Mouse (Mus musculus): ENCODE results near the gene Lin54.

Lin54 gene

DNA sequence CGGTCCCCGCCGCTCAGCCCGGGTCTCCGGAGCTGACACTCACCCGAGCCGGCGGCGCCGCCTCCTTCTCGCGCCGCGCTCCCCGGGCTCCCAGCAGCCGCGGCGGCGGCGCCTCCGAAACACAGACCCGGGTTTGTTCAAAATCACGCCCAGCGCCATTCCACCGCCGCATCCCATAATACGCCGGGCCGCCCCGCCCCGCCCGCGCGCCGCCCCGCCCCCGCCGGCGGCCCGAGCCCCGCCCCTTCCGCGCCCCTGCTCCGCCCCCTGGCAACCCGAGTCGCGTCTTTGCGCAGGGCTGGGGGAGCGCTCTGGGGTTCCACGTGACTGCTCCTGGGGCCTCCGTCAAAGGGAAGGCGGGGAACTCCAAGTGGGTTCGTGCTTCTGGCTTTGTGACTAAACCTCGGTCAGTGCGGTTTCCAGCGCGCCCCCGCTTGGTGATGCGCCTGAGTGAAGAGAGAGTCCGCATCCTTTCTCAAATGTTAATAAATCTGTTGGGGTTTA is at the start of gene Lin54:
Lin54 (minus strand) TSS at position 182 of the 504 bp plus-strand sequence.
- DNase-seq (ENCODE audit: low spot score), result peak; percentile 93

DNA sequence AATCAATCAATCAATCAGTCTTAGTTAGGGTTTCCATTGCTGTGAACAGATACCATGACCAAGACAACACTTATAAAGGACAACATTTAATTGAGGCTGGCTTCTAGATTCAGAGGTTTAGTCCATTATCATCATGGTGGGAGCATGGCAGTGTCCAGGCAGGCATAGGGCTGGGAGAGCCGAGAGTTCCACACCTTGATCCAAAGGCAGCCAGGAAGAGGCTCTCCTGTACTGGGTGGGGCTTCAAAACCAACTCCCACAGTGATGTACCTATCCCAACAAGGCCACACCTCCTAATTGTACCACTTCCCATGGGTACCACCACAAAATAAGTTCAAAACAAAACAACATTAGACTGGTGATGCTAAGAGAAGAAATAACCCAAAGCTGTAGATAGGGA is 49.7 kb upstream of the Lin54 start:
- DNase-seq (ENCODE audit: low spot score), result no peak

DNA sequence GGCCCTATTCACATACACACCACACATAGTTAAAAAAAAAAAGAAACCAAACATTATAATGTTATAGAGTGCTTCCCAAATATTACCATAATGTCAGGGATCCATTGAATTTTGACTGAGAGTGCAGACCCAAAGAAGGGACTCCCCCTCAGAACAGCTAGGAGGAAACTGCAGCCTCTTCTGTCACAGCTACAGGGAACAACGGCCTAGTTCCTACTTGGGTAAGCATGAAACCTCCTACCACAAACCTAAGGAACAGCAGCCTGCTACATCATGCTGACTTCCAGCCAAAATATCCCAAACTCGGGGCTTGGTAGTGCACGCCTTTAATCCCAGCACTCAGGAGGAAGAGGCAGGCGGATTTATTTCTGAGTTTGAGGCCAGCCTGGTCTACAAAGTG is 48.9 kb upstream of the Lin54 start:
- DNase-seq (ENCODE audit: low spot score), result no peak

DNA sequence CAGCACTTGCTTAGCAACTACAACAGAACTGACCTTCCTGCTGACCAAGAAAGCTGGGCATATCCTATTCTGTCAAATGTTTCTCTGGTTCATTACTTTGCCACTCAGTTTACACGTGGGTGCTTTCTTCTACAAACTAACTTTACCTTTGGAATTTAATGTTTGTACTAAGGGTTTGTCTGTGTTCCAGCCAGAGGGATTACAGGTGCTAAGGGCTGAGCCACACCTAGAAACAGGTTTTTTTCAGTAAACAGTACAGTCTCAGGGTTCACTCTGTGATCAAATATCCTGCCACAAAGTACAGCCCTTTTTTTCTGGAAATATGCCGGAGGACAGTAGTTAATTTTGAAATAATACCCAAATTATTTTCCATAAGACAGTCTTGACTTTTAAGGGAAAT is 47.8 kb upstream of the Lin54 start:
- no peak for DNase-seq (ENCODE audit: low spot score)

DNA sequence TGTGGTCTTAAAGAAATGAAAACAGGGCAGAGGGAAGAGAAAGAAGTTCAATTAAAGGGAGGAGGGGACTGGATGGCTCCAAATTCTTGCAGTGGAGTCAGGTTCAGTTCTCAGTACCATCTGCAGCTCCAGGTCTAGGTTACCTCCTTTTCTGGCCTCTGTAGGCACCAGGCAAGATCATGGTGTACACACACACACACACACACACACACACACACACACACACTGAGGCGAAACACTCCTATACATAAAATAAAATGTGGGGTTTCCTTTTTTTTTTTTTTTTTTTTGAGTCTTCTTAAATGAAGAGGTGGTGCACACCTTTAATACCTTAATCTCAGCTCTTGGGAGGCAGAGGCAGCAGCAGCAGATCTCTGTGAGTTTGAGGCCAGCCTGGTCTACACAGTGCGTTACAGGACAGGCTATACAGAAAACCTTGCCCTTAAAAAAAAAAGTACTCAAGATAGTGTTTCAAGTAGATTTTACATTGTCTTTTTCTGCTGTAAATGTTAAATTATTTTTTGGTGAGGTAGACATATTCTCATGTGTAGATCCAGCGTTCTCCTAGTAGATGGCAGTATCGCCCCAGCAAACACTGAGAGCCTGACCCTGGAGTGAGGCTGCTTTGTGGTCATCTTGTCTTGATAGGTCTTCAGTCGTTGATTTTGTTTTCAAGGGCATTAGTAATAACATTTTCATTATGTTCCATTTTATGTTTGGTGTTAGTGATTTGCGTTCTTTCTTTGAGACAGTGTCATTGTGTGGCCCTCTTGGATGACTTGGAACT is 46.0 kb upstream of the Lin54 start:
- no peak for DNase-seq (ENCODE audit: low spot score)

DNA sequence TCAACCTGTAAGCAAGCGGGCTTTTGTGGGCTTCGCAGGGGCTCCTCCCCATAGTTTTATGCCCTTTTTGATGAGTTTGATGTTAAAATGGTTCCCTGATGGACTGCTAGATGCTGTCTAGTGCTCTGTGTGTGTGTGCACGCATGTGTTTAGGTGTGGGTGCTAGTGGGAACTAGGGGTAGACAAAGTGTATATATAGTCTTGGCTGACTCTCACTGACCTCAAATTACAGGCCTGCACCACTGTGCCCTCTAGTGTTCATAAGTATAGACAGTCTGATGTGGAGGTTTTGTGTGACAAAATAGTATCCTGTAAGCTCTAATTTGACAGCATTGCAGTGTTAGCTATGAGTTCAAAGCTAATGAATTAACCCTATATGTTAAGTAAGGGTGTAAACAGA is 36.2 kb upstream of the Lin54 start:
- peak; percentile 57 for DNase-seq (ENCODE audit: low spot score)

DNA sequence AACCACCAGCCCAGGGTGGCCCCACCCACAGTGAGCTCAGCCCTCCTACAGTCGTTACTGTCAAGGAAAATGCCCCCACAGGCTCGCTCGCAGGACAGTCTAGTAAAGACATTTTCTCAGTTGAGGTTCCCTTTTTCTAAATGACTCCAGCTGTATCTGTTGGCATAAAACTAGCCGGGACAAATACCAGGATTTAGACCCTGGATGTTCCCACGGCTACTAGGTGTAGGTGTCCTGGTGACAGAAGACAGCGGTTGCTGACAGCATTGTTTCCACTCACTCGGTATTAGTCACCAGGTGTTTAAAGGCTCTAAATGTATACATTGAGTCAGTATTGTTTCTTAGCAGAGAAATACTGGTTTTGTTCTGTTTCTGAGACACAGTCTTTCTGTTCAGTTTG is 35.4 kb upstream of the Lin54 start:
- no peak for DNase-seq (ENCODE audit: low spot score)

DNA sequence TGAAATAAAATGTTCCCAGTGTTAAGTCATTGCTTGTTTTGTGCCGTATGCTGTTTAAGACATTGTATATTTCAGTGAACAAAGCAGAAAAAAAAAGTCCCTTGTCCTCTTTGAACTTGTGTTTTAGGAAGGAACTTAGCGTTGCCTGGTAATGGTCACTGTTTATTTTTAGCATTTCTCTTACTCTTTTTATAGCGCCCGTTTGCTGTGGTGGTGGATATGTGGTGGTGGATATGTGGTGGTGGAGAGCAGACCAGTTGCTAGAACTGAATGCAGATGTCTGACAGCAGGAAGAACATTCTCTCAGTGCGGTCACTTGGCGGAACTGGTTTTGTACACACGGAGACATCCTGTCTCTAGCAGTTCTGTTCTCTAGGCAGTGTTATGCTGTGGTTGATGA is 25.7 kb upstream of the Lin54 start:
- peak; percentile 76 for DNase-seq (ENCODE audit: low spot score)

DNA sequence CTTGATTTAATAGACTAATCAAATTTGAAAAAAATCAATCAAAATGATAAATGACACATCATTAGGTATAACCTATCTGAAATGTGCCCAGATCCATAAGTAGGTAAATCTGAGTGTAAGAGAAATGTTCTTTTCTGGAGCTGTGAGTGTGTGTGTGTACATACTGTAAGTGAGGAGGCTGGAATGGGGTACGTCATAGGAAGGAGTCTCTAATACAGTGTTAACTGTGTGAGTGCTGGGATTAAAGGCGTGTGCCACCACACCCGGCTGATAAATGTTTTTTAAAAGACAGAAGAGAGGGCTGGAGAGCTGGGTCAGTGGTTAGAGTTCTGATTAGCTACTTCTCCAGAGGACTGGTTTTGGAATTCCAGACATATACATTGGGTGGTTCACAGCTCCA is 25.2 kb upstream of the Lin54 start:
- DNase-seq (ENCODE audit: low spot score), result no peak

DNA sequence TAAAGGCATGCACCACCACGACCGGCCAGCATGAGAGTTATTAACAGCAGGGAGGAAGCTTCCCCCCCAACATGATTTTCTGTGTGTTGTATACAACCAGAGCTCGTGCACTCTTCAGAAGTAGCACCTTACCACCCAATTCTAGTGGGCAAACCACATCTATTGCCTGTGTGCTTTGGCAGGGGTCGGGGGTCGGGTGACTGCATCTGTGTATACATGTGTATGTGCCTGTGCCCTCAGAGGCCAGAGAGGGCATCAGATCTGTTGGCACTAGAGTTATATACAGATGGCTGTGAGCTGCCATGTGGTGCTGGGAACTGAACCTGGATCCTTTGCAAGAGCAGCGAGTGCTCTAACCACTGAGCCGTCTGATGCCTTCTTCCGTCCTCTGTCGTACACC is 24.5 kb upstream of the Lin54 start:
- DNase-seq (ENCODE audit: low spot score), result no peak

DNA sequence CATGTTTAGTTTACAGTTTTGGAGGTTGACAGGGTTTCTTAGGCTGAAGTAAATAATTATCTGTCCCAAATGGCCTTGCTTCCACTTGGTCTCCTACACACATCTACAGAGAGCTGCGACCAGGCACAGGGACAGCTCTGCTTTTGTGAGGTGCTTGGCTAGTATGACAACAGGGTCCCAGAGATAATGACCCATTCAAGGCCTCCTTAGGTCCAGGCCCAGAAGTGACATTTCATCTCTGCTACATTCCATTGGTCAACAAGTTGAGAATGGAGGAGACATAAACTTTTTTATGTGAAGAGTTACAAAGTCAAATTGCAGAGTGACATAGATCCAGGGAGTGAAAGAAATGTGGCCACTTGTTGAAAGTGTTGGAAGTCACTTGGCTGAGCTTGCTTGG is 22.9 kb upstream of the Lin54 start:
- no peak for DNase-seq (ENCODE audit: low spot score)

DNA sequence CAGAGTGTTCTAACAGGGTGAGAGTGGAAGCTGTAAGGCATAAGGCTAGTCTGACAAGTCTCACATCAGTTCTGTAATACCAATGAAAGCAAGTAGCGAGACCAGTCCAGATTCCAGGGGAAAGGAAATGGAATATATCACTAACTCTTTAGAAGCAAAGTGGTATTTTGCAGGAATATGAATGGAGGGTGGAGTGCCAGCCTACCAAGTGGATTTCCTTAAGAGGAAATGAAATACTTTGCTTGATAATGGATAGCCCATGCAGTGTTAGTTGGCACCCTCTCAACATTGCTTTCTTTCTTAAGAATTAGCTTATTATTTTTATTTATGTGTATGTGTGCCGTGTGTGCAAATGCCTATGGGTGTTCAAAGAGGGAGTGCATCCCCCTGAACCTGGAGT is 19.8 kb upstream of the Lin54 start:
- DNase-seq (ENCODE audit: low spot score), result no peak

DNA sequence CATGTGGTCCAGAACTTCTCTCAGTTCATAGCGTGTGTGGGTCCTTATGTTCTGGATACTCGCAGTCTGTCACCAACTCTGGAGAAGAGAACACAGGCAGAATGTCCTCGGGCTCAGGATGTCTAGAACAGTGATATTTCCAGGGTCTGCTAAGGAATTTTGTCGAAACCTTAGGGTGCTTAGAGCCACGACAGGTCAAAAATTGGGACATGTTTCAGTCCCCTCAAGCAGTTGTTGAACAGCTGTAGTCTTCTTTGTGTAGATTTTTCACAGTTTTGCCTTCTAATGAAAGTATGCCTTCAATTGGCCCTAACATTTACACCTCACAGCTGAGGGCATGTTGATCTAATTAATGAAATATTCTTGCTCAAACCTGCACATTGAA is 18.6 kb upstream of the Lin54 start:
- DNase-seq (ENCODE audit: low spot score), result no peak

DNA sequence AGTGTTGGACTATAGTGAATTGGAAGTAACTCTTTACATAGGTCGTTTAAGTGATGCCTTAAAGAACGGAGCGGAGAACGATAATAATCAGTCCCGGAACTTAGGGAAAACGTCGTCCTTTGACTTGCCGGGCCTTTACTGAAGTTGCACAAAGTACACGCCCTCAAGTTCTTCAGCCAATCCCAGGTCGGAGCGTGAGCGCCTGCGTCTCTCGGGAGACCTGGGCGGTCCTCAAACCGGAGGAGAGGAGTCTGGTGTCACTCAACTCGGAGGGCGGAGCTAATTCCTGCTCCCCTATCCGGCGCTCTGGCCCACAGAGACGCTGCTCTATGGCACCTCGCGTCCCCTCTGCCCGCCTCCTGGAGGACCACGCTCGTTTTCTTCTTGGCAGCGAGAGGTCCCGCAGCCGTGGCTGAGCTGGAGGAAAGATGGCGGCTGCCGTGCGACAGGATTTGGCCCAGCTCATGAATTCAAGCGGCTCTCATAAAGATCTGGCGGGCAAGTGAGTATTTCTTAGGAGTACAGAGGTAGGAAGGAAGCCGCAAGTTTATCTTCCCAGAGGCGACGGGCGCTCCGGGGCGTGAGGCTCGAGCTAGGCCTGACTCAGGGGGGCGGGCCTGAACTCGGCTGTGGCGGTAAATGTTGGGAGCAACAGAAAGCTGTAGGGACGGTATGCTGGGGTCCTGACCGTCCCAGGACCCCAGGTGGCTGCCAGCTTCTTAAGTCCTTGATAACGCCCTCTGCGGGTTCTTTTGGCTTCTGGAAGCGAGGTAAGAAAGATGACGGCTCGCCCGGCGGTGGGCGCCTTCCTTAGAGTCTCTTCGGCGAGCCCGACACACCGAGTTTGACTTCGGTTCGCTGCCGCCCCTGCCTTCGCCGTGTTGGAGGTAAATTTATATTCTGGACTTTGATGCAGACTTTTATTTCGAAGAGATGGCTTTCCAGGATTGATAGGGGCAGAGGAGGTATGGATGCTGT is 17.9 kb upstream of the Lin54 start, which contains the start of gene Cops4:
Cops4 (plus strand) TSS at position 261 of the 978 bp plus-strand sequence.
- DNase-seq (ENCODE audit: low spot score), result peak; percentile 99

DNA sequence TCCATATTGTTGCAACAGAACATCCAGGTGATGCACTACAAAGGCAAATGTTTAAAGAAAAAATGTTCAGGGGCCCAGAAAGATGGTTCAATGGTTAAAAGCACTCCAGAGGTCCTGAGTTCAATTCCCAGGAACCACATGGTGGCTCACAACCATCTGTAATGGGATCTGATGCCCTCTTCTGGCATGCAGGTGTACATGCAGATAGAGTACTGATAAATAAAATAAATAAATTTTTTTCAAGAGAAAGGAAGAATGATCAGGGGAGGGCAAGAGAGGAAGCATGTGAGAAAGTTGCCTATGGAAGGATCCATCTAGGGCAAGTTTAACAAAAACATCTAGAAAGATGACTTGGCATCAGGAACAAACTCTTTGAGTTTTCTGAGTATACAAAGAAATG is 12.1 kb upstream of the Lin54 start:
- no peak for DNase-seq (ENCODE audit: low spot score)

DNA sequence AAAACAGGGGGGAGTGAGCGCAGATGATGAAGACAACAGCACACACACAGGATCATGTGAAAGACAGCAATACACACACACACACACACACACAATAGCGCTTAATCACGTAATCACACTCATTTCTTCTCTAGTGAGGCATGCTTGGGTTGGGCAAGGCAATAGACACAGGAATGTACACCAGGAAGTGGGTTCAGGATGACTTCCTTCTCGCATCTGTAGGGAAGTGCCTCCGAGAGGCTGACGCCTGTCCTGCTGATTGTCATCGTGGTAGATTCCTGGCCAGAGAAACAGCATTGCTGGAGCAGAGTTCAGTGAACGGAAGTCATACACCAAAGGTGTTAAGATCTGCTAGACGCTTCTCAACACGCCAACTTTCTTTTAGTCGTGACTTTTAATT is 8.8 kb upstream of the Lin54 start:
- peak; percentile 14 for DNase-seq (ENCODE audit: low spot score)

DNA sequence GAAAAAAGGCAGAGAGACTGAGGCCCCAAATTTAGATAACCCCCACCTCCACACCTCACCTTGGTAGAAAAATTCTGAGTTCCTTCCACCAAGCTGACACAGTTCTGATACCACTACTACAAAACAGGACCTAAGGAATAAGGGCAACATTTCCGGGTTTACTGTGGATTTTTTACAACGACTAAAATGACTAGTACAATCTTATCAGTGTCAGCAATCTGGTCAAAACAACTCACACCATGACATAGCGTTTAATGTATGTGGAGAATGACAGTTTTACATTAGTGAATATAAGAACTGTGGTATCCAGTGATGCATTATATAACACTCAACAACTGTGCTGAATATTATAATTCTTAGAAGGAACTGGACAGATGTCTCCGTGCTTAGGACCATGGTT is 828 bp upstream of the Lin54 start:
- DNase-seq (ENCODE audit: low spot score), result no peak

DNA sequence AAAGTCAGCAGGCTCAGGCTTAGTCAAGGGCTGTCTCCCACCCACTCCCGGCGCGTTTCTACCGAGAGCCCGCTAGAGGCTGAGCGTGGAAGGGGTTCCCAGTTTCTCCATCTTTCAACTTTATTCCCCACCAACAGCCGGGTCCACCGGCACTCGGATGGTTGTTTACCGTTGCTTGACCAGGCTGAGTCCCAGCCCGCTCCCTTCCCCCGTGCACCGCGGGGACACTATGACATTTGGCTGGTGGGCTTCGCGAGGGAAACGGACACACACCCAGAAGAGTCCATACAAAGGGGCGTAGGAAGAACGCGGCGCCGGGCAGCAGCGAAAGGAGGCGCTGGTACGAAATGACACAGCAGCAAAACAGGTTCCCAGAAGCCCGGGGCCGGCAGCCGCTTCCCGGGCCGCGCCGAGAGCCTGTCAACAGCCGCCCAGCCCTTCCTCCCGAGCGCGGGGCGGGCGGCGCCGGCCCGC is 571 bp downstream of the Lin54 start:
- peak; percentile 10 for DNase-seq (ENCODE audit: low spot score)

DNA sequence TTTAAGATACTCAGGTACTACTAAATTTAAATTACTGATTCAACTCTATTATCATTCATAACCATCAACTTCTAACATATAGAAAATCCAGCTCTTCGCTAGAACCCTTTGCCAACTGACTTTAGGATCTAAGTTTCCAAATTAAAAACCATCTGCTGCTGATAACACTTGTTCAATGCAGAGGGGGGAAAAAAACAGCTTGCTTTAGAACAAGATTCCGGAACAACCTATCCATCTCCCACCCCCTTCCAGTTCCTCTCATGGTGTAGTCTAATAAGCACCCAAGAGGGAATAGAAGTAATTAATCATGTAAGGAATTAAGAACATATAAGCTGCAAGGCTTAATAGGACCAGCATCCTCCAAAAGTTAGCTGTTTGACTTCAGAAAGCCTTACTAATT is 1.2 kb downstream of the Lin54 start:
- no peak for DNase-seq (ENCODE audit: low spot score)

DNA sequence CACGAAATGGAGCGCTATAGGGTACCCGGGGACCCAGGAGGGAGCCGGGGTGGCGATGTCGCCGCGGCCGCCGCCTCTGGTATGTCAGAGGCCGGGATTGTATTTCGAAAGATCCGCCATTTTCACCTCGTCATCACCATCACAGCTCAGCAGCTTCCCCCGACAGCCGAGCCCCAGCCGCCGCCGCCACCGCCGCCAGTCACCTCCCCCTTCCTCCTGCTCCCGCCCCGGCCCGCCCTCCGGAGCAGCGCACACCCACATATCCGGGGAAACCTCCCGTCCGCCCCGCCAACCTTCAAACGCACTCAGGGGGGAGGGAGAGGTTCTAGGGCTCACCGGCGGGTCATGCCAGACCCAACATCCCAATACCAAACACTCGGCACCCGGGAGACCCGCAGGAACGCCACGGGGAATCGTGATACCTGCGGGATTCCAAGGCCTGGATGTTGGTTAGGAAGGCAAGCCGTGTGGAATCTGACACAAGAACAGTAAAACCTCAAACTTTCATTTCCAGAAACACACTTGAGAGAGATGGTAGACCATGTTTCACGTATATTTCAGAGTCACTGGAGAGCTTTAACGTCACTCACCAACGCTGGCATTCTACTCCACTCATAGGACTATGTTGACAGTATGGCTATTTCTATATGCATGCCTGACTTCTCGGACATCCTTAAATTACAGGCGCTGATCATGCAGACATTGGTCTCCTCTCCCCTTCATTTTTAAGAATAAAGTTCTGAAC is 1.8 kb downstream of the Lin54 start:
- peak; percentile 84 for DNase-seq (ENCODE audit: low spot score)

DNA sequence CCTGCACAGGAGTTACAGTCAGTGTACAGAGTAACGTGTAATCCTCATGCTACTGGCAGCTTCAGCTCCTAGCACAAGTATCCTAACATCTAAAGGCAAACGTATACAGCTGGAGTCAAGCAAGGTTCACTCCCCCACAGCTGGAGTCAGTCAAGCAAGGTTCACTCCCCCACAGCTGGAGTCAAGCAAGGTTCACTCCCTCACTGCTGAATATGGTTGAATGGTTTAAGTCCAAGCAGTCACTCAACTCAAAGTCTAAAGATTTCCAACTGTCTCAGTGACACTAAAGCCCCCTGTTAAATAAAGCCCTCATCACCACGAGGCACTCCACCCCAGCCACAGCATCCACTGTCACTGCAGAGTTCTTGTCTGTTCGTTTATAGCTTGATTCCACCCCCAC is 8.7 kb downstream of the Lin54 start:
- DNase-seq (ENCODE audit: low spot score), result no peak

DNA sequence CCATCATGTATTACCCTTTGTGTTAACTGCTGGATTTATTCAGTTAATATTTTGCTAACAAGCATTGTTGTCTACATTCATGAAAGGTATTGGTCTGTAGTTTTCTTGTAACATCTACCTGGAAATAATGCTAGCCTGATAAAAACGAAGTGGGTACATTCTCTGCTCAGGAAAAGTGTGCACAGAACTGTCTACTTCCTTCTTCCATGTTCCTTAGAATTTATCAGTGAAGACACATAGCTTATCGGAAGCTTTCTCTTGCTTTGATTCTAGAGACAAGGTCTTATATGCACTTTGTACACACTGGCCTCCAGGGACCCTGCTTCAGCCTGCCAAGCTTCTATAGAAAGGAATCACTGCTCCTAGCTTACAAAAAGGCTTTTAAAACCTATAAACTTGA is 11.1 kb downstream of the Lin54 start:
- DNase-seq (ENCODE audit: low spot score), result no peak
